In the genomic region with DNA sequence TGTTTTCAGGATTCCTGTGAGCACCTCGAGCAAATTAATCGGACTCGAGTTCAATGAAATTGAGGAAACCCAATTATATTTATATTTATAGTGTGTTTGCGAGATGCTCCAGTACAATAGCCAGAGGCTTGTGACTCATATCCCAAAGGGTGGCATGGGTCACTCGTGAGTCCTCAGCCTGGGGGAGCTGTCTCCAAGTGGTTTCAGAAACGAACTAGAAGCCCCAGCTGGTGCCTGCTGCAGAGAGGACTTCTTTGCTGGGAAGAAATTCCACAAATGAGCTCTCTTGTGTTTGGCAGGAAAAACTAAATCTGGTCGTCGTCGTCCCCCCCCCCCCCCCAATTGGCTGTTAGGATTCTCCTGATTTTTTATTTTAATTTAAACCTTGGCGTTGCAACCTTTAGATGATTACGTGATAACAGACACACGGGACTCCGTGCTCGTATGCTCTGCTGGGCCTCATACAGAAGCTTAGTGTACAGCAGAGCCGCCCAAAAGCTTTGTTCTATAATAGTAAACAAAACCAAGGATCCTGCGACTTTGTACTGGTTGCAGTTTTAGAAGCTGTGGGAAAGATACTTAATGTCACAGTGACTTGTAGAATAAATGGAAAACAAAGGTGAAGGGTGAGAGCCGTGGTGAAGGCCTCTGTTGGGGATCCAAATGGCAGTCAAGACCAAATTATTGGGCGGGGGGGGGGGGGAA, we compare ENCODE assay signal across 25 mouse cellular contexts.
DNase-seq lines count a peak whose midpoint lies in the region; ATAC-seq and TF ChIP-seq lines count a peak whose summit lies in the region.
"Had no signal": no experiment of that assay in that cellular context is flagged by ENCODE, and none has a peak within 500 bp of the region (broad histone marks: within the 10 kb centered on the region; RNA-seq: fewer than 3 reads in every experiment).

No protein-coding gene starts in this region.

- H3K27ac ChIP-seq in lung, postnatal 0 days (ENCODE audit: low read length) = no peak overlapping the region
- 0 out of 2 replicates have a peak overlapping the region, but pooled peaks have one; percentile 16 for H3K27ac ChIP-seq in thymus, adult 2 months (ENCODE audit: control insufficient read depth, insufficient read depth, low read length)
- no peak overlapping the region for H3K27ac ChIP-seq in forebrain, embryonic 12.5 days
- H3K27ac ChIP-seq: embryonic facial prominence, embryonic 12.5 days; forebrain, embryonic 13.5 days; gastrocnemius, adult 2 months; hindbrain, embryonic 10.5 days; limb, embryonic 10.5 days; liver, embryonic 15.5 days; macrophage; midbrain, embryonic 15.5 days; neural tube, embryonic 13.5 days had no signal

- 53% methylated on average over 18 of the region's 18 CpGs for WGBS in lung, postnatal 0 days
- 86% methylated on average over 18 of the region's 18 CpGs for WGBS in thymus, adult 2 months
- 89% methylated on average over 17 of the region's 18 CpGs for WGBS in forebrain, embryonic 12.5 days

- no peak overlapping the region for H3K9ac ChIP-seq in lung, postnatal 0 days (replicated peaks; ENCODE audit: low read depth)
- no peak overlapping the region for H3K9ac ChIP-seq in forebrain, embryonic 12.5 days
- H3K9ac ChIP-seq: embryonic facial prominence, embryonic 12.5 days; forebrain, embryonic 13.5 days; heart, embryonic 12.5 days; liver, embryonic 15.5 days; midbrain, embryonic 15.5 days; neural tube, embryonic 13.5 days had no signal

- DNase-seq in gastrocnemius, postnatal 10 days = peak; percentile 0
- no peak for DNase-seq in gastrocnemius, postnatal 36 days
- DNase-seq in lung, postnatal 0 days (ENCODE audit: low spot score) = peak; percentile 73
- DNase-seq in lung, postnatal 25 days (ENCODE audit: low spot score) = no peak
- no peak for DNase-seq in thymus, adult 2 months
- DNase-seq in thymus, postnatal 10 days (ENCODE audit: low spot score in 2 of 2) = no peak
- DNase-seq: adrenal gland, postnatal 10 days; cerebellum, adult 2 months; cerebellum, postnatal 25 days; gastrocnemius, adult 2 months; kidney, adult 9 months; liver; retina, postnatal 1 day had no signal

- H3K4me3 ChIP-seq in lung, postnatal 0 days (ENCODE audit: low read depth, low read length) = no peak overlapping the region
- no peak overlapping the region for H3K4me3 ChIP-seq in thymus, adult 2 months (ENCODE audit: control insufficient read depth, insufficient read depth, low read length)
- H3K4me3 ChIP-seq in forebrain, embryonic 12.5 days (replicated peaks) = no peak overlapping the region
- H3K4me3 ChIP-seq: embryonic facial prominence, embryonic 12.5 days; forebrain, embryonic 13.5 days; gastrocnemius, adult 2 months; heart, embryonic 12.5 days; hindbrain, embryonic 10.5 days; limb, embryonic 10.5 days; liver, embryonic 15.5 days; midbrain, embryonic 15.5 days; neural tube, embryonic 13.5 days had no signal

- no peaks in the 10 kb centered on the region for H3K4me1 ChIP-seq in lung, postnatal 0 days (ENCODE audit: insufficient read depth, low read depth, low read length)
- peaks cover 50% of the 10 kb centered on the region for H3K4me1 ChIP-seq in thymus, adult 2 months (replicated peaks; ENCODE audit: control insufficient read depth, insufficient read depth, low read length)
- no peaks in the 10 kb centered on the region for H3K4me1 ChIP-seq in forebrain, embryonic 12.5 days
- H3K4me1 ChIP-seq: embryonic facial prominence, embryonic 12.5 days; forebrain, embryonic 13.5 days; heart, embryonic 12.5 days; midbrain, embryonic 15.5 days; neural tube, embryonic 13.5 days had no signal

- TF ChIP-seq POLR2A in thymus, adult 2 months (IDR thresholded peaks at IDR 0.05; ENCODE audit: control insufficient read depth, extremely low read depth, insufficient read depth, low read length, poor library complexity) = no peak

- H3K27me3 ChIP-seq in lung, postnatal 0 days (replicated peaks; ENCODE audit: insufficient read depth, low read length) = no peaks in the 10 kb centered on the region
- H3K27me3 ChIP-seq in thymus, adult 2 months (ENCODE audit: control insufficient read depth, insufficient read depth, low read length) = no peaks in the 10 kb centered on the region
- H3K27me3 ChIP-seq in forebrain, embryonic 12.5 days = no peaks in the 10 kb centered on the region
- H3K27me3 ChIP-seq: embryonic facial prominence, embryonic 12.5 days; forebrain, embryonic 13.5 days; heart, embryonic 12.5 days; liver, embryonic 15.5 days; midbrain, embryonic 15.5 days; neural tube, embryonic 13.5 days had no signal

- no peaks in the 10 kb centered on the region for H3K9me3 ChIP-seq in lung, postnatal 0 days (ENCODE audit: low read length)
- H3K9me3 ChIP-seq in forebrain, embryonic 12.5 days = no peaks in the 10 kb centered on the region
- H3K9me3 ChIP-seq: embryonic facial prominence, embryonic 12.5 days; forebrain, embryonic 13.5 days; heart, embryonic 12.5 days; hindbrain, embryonic 10.5 days; limb, embryonic 10.5 days; liver, embryonic 15.5 days; midbrain, embryonic 15.5 days; neural tube, embryonic 13.5 days had no signal

- TF ChIP-seq EP300 in lung, postnatal 0 days (IDR thresholded peaks at IDR 0.05) = no peak

- ATAC-seq in lung, postnatal 0 days = peak; percentile 69
- no peak for ATAC-seq in forebrain, embryonic 12.5 days (ENCODE audit: low FRiP score)
- ATAC-seq: forebrain, embryonic 13.5 days; hindbrain, embryonic 16.5 days; intestine, embryonic 16.5 days; midbrain, embryonic 15.5 days had no signal

- intact Hi-C loops in gastrocnemius, postnatal 36 days (cut with DNase I) = no loop called here

- no peaks in the 10 kb centered on the region for H3K36me3 ChIP-seq in lung, postnatal 0 days (ENCODE audit: insufficient read depth, low read length)
- no peaks in the 10 kb centered on the region for H3K36me3 ChIP-seq in thymus, adult 2 months (ENCODE audit: control insufficient read depth, insufficient read depth, low read length)
- no peaks in the 10 kb centered on the region for H3K36me3 ChIP-seq in forebrain, embryonic 12.5 days (replicated peaks)
- H3K36me3 ChIP-seq: embryonic facial prominence, embryonic 12.5 days; heart, embryonic 12.5 days; hindbrain, embryonic 10.5 days; limb, embryonic 10.5 days; liver, embryonic 15.5 days; midbrain, embryonic 15.5 days; neural tube, embryonic 13.5 days had no signal

- TF ChIP-seq CTCF in lung, postnatal 0 days (IDR thresholded peaks at IDR 0.05) = 0 out of 2 replicates have a peak, but pooled peaks have one; percentile 7
- TF ChIP-seq CTCF in thymus, adult 2 months (IDR thresholded peaks at IDR 0.05; ENCODE audit: borderline replicate concordance, control insufficient read depth, extremely low read depth, insufficient read depth, low read length, poor library complexity) = no peak

- H3K4me2 ChIP-seq in lung, postnatal 0 days (replicated peaks; ENCODE audit: low read depth, low read length) = no peak overlapping the region
- H3K4me2 ChIP-seq in forebrain, embryonic 12.5 days = no peak overlapping the region
- H3K4me2 ChIP-seq: embryonic facial prominence, embryonic 12.5 days; forebrain, embryonic 13.5 days; heart, embryonic 12.5 days; liver, embryonic 15.5 days; midbrain, embryonic 15.5 days; neural tube, embryonic 13.5 days had no signal

Comparison
In these comparisons a context has a peak if more than half of its experiments do, and no peak if none do; other contexts are left out.
1. DNase-seq: peak in gastrocnemius, postnatal 10 days (single experiment) and lung, postnatal 0 days (single experiment); none in gastrocnemius, postnatal 36 days (0 of 2), lung, postnatal 25 days (single experiment), thymus, adult 2 months (single experiment) and thymus, postnatal 10 days (0 of 2).